Mouse (Mus musculus) liver, adult 2 months (tissue): Measurements from ENCODE around the gene Tmem82. TPM values are rescaled to one million over a fixed set of nuclear protein-coding genes. Genes with fewer than 3 reads are reported as not detected.

ENCODE experiments used
- DNase-seq: peaks from one replicate; pipeline ENCODE4 v3.0.0-alpha.2; 2011; ENCODE audit warnings: low read depth, low spot score; ENCODE audit errors: extremely low read depth
- H3K27ac ChIP-seq: fragments of 200-500 bp; replicated peaks from 2 replicates; pipeline ENCODE4 v1.5.1; 2012; ENCODE audit warnings: low read depth, mild to moderate bottlenecking, control low read depth, inconsistent platforms, low read length; ENCODE audit not compliant: insufficient read depth
- H3K27me3 ChIP-seq: fragments of 200-500 bp; 2 replicates; pipeline ENCODE4 v1.6.1; 2012; ENCODE audit warnings: mild to moderate bottlenecking, moderate library complexity, low read length, inconsistent platforms; ENCODE audit not compliant: control insufficient read depth, insufficient read depth
- H3K36me3 ChIP-seq: fragments of 200-500 bp; 2 replicates; pipeline ENCODE4 v1.6.1; 2012; ENCODE audit warnings: low read length, inconsistent platforms; ENCODE audit not compliant: control insufficient read depth, insufficient read depth
- H3K4me1 ChIP-seq: fragments of 200-500 bp; 2 replicates; pipeline ENCODE4 v1.6.1; 2011; ENCODE audit warnings: low read length; ENCODE audit not compliant: control insufficient read depth, insufficient read depth
- H3K4me3 ChIP-seq: fragments of 200-500 bp; 2 replicates; pipeline ENCODE4 v1.5.1; 2011; ENCODE audit warnings: low read depth, mild to moderate bottlenecking, control low read depth, low read length, moderate library complexity; ENCODE audit not compliant: insufficient read depth
- H3K79me2 ChIP-seq: fragments of 200-500 bp; 2 replicates; pipeline ENCODE4 v1.6.1; 2012; ENCODE audit warnings: inconsistent platforms, mild to moderate bottlenecking, low read length, moderate library complexity; ENCODE audit not compliant: control insufficient read depth, insufficient read depth
- H3K9ac ChIP-seq: fragments of 200-500 bp; 2 replicates; pipeline ENCODE4 v1.6.1; 2012; ENCODE audit warnings: low read depth, mild to moderate bottlenecking, control low read depth, inconsistent platforms, low read length
- CTCF ChIP-seq: fragments of 200-500 bp; IDR thresholded peaks from 2 replicates; pipeline ENCODE4 v1.5.1; 2011; ENCODE audit warnings: low read depth, low read length, control low read depth
- POLR2A ChIP-seq: fragments of 200-500 bp; IDR thresholded peaks from 2 replicates; pipeline ENCODE4 v1.6.1; 2011; ENCODE audit warnings: low read length, control low read depth; ENCODE audit not compliant: insufficient read depth; ENCODE audit errors: extremely low read depth
- WGBS: fragments of 180-500 bp; shearing (Covaris S2); methylation state at CpG from one replicate; pipeline ENCODE4 v1.1.7; 2018; 5-methylcytosine and 5-hydroxymethylcytosine counted together
- polyA plus RNA-seq: library from polyadenylated mRNA; depleted of rRNA; stranded (reverse); fragments of >200 nt; gene quantifications from 2 replicates; pipeline ENCODE4 v1.2.3, GENCODE M21; 2012
- total RNA-seq: library from RNA; depleted of rRNA; stranded (reverse); fragments of >200 nt; gene quantifications from 2 replicates; pipeline ENCODE4 v1.2.3, GENCODE M21; 2014

Gene Tmem82
- total and polyA plus RNA-seq, 2 experiments = 9.3 to 34.7 TPM

DNA sequence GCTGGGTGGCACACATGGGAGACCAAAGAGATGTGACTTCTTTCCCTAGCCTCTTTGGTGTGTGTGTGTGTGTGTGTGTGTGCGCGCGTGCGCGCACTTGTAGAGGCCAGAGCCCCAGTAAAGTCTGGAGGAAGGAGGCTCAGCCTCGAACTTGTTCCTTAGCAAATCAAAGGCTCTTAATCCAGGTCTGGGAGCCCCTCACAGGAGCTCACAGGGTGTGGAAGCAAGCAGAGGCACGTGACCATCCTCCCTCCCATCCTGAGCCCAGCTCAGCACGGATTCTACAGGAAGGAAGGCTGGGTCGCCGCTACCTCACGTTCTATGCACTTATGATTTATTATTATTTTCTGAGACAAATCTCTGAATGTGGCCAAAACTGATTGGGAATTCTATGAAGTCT lies 42.0 kb downstream of the Tmem82 start:
- DNase-seq = no peak
- WGBS = 84% methylated on average over 11 of the region's 11 CpGs
- H3K27ac ChIP-seq = no peak overlapping the region
- H3K4me3 ChIP-seq = no peak overlapping the region
- H3K36me3 ChIP-seq = no peaks in the 10 kb centered on the region
- H3K27me3 ChIP-seq = no peaks in the 10 kb centered on the region
- H3K4me1 ChIP-seq = peaks cover 20% of the 10 kb centered on the region
- TF ChIP-seq POLR2A (no peak), CTCF (no peak)
- H3K9ac ChIP-seq = no peak overlapping the region
- H3K79me2 ChIP-seq = no peaks in the 10 kb centered on the region

DNA sequence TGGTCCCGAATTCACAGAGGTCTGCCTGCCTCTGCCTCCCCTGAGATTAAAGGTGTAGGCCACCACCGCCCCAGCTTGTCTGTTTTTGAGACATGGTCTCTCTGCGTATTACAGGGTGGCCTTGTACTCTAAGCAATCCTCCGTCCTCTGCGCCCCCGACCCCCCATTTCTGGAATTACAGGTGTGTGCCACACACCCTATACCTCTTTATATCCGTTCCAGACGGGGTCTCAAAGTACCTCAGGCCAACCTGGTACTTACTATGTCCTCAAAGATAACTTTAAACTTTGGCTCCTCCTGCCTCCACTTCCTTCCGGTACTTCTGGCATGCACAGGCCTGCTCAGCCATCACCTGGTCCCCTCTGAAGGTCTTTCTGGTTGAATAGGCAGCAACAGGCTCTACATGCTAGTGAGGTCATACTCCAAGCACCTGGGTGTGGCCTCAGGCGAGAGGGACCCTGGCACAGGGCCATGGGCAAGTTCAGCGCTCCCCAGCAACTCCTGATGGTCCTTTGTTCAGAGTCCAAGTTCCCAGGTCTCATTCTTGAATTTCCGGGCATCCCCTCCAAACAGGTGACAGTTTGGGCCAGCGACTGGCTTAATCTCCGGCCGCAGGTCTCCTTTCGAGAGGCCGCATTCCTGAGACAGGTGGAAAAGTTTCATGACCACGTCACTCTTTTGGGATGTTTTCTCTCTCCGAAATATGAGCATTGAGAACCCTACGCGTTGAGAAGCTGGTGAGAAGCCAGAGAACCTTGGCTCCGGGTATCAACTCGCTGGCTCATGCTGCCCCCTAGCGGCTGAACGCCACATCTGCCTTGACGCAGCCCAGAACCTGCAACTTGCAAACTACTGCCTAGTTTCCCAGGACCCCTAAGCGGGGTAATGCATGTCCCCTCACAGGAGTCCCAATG lies 43.4 kb downstream of the Tmem82 start:
- H3K79me2 ChIP-seq = no peaks in the 10 kb centered on the region
- peak; percentile 69 for DNase-seq
- WGBS = 33% methylated on average over 27 of the region's 27 CpGs
- peaks cover 23% of the 10 kb centered on the region for H3K4me1 ChIP-seq
- H3K9ac ChIP-seq = no peak overlapping the region
- no peaks in the 10 kb centered on the region for H3K27me3 ChIP-seq
- H3K36me3 ChIP-seq = no peaks in the 10 kb centered on the region
- H3K4me3 ChIP-seq = no peak overlapping the region
- H3K27ac ChIP-seq = 0 out of 2 replicates have a peak overlapping the region, but pooled peaks have one; percentile 11
- peak; percentile 96 for TF ChIP-seq CTCF
- TF ChIP-seq POLR2A = no peak

DNA sequence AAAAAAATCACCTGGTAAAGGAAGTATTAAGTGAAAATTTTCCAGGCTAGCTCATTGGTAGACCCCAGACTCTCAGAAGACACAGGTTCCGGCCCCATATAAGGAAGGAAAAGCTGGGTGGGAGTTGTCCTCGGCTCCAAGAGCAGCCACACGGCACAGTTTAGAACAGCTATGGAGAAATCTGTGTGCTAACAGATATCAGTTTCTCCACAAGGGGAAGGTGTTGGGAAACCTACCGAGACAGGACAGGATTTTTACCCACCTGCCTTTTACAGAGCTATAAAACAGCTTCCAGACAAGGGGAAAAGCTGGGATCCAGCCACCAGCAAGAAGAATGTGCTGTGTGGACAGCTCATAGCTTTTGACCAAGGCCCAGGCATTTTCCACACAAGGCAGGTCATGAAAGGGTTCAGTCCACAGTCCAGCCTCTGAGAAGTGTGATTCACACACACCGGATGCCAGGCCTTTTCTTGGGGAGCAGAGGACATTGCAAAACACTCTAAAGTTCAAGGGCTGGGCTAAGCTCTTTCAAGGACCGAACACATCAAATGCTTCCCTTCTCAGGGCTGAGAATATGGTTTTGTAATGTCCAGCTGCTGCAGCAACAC lies 45.0 kb downstream of the Tmem82 start:
- H3K27ac ChIP-seq = peak overlapping the region; percentile 47

GRCm38 (mm10) chr4:141572668-141573358 lies 45.6 kb downstream of the Tmem82 start:
- Histone ChIP-seq H3K27me3 (no peaks in the 10 kb centered on the region), H3K36me3 (no peaks in the 10 kb centered on the region), H3K27ac (peak overlapping the region; percentile 47), H3K79me2 (no peaks in the 10 kb centered on the region), H3K4me3 (no peak overlapping the region), H3K4me1 (peaks cover 28% of the 10 kb centered on the region), H3K9ac (no peak overlapping the region)
- DNase-seq = no peak
- WGBS = 93% methylated on average over 7 of the region's 7 CpGs
- TF ChIP-seq CTCF = no peak
- TF ChIP-seq POLR2A = no peak

More for the DNA sequence above, 45.0 kb downstream of the Tmem82 start:
- peak; percentile 89 for DNase-seq
- no peak overlapping the region for H3K9ac ChIP-seq
- H3K27me3 ChIP-seq = no peaks in the 10 kb centered on the region
- H3K79me2 ChIP-seq = no peaks in the 10 kb centered on the region
- H3K36me3 ChIP-seq = no peaks in the 10 kb centered on the region
- peaks cover 28% of the 10 kb centered on the region for H3K4me1 ChIP-seq
- 21% methylated on average over 6 of the region's 6 CpGs for whole genome bisulfite sequencing
- no peak overlapping the region for H3K4me3 ChIP-seq
- TF ChIP-seq POLR2A (no peak), CTCF (no peak)

- 89% methylated on average over 10 of the region's 10 CpGs for WGBS
- Histone ChIP-seq H3K27ac (no peak overlapping the region; the same call in 1 of the 2 replicates), H3K36me3 (no peaks in the 10 kb centered on the region), H3K4me3 (no peak overlapping the region), H3K9ac (no peak overlapping the region), H3K4me1 (peaks cover 28% of the 10 kb centered on the region), H3K27me3 (no peaks in the 10 kb centered on the region), H3K79me2 (no peaks in the 10 kb centered on the region)
- TF ChIP-seq CTCF (no peak), POLR2A (no peak)
- no peak for DNase-seq
Observed at GRCm38 (mm10) chr4:141571934-141572333, 46.5 kb downstream of the Tmem82 start.
